Mouse (Mus musculus) yolk sac, embryonic 10.5 days (tissue): Measurements from ENCODE around the gene Arpc2.

ENCODE experiments used
- DNase-seq: peaks from one replicate; pipeline ENCODE4 v3.0.0-alpha.2; 2017; ENCODE audit warnings: low spot score

The Arpc2 gene

GRCm38 (mm10) chr1:74235938-74236589 lies at the start of gene Arpc2:
Gene Arpc2, plus strand, starts transcription at chr1:74236084.
- peak; percentile 97 for DNase-seq

- no peak for DNase-seq
Observed at GRCm38 (mm10) chr1:74190471-74190870, 45.4 kb upstream of the Arpc2 start.

- no peak for DNase-seq
Observed at GRCm38 (mm10) chr1:74192711-74193110, 43.2 kb upstream of the Arpc2 start.

GRCm38 (mm10) chr1:74194445-74194844 lies 41.4 kb upstream of the Arpc2 start, which contains the start of gene Cxcr1:
Gene Cxcr1, minus strand, starts transcription at chr1:74194631.
- no peak for DNase-seq

- DNase-seq = no peak
Observed at GRCm38 (mm10) chr1:74195961-74196360, 39.9 kb upstream of the Arpc2 start.

- peak; percentile 82 for DNase-seq
Observed at GRCm38 (mm10) chr1:74196621-74197419, 39.1 kb upstream of the Arpc2 start.

- DNase-seq = peak; percentile 66
Observed at GRCm38 (mm10) chr1:74197726-74198470, 38.0 kb upstream of the Arpc2 start.

GRCm38 (mm10) chr1:74199046-74199445 lies 36.8 kb upstream of the Arpc2 start:
- DNase-seq = no peak

- DNase-seq = no peak
Observed at GRCm38 (mm10) chr1:74201048-74201844, 34.6 kb upstream of the Arpc2 start.

GRCm38 (mm10) chr1:74203457-74203856 lies 32.4 kb upstream of the Arpc2 start:
- DNase-seq = no peak

- peak; percentile 43 for DNase-seq
Observed at GRCm38 (mm10) chr1:74205881-74206280, 30.0 kb upstream of the Arpc2 start.

- DNase-seq = no peak
Observed at GRCm38 (mm10) chr1:74206642-74207041, 29.2 kb upstream of the Arpc2 start.

GRCm38 (mm10) chr1:74207906-74208305 lies 28.0 kb upstream of the Arpc2 start:
- no peak for DNase-seq

GRCm38 (mm10) chr1:74208941-74209340 lies 26.9 kb upstream of the Arpc2 start:
- DNase-seq = peak; percentile 75

- DNase-seq = no peak
Observed at GRCm38 (mm10) chr1:74219922-74220321, 16.0 kb upstream of the Arpc2 start.

GRCm38 (mm10) chr1:74227317-74227716 lies 8.6 kb upstream of the Arpc2 start:
- DNase-seq = peak; percentile 61

GRCm38 (mm10) chr1:74229942-74230341 lies 5.9 kb upstream of the Arpc2 start:
- no peak for DNase-seq

GRCm38 (mm10) chr1:74230992-74231391 lies 4.9 kb upstream of the Arpc2 start:
- no peak for DNase-seq

- DNase-seq = peak; percentile 66
Observed at GRCm38 (mm10) chr1:74236590-74237317, 870 bp downstream of the Arpc2 start.

GRCm38 (mm10) chr1:74237671-74238070 lies 1.8 kb downstream of the Arpc2 start:
- DNase-seq = no peak

- no peak for DNase-seq
Observed at GRCm38 (mm10) chr1:74238136-74238535, 2.3 kb downstream of the Arpc2 start.
